Mouse (Mus musculus) E14TG2a.4 (cell line): ENCODE results near the gene Yae1d1.

Source experiments
- CTCF ChIP-seq: conservative IDR thresholded peaks from 2 replicates; pipeline ENCODE4 v1.5.1; 2014; ENCODE audit warnings: low read length
- NANOG ChIP-seq: IDR thresholded peaks from 2 replicates; pipeline ENCODE4 v1.6.1; 2014; ENCODE audit warnings: borderline replicate concordance, low read length, mixed read lengths

DNA sequence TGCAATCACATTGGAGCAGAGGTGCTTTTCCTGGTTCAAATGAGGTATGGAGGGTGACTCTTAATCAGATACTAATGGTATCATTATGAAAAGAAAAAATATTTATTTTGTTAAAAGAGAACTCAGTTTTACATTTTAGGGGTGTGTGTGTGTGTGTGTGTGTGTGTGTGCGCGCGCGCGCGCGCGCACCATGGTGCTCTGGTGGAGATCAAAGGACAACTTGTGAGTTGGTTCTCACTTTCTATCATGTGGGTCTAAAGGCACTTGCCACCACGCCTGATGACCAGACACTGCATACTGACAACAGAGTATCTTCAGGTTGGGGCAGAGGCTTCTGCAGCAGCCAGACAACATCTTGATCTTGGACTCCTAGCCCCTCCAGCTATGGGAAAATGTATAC, 18.4 kb downstream of the Yae1d1 start:
- TF ChIP-seq CTCF (no peak), NANOG (no peak)
